Mouse (Mus musculus) stomach, embryonic 16.5 days (tissue): ENCODE results near the gene Kdelr1. TPM values are rescaled to one million over a fixed set of nuclear protein-coding genes. Genes with fewer than 3 reads are reported as not detected.

Experiments
- ATAC-seq: fragments of 200-750 bp; cut with Nextera tagmentation; 2 replicates; pipeline ENCODE4 v1.8.0; 2017; ENCODE audit warnings: moderate number of reproducible peaks, moderate TSS enrichment; ENCODE audit not compliant: insufficient read depth, low FRiP score
- H3K27ac ChIP-seq: fragments of 300-500 bp; sonication (generic); 2 replicates; pipeline ENCODE4 v1.5.1; 2014; ENCODE audit warnings: low read length
- H3K27me3 ChIP-seq: fragments of 300-500 bp; sonication (generic); 2 replicates; pipeline ENCODE4 v1.6.1; 2014; ENCODE audit warnings: low read length, control low read depth, mixed read lengths; ENCODE audit not compliant: control insufficient read depth, insufficient read depth
- H3K36me3 ChIP-seq: fragments of 300-500 bp; sonication (generic); 2 replicates; pipeline ENCODE4 v1.6.1; 2014; ENCODE audit warnings: low read length; ENCODE audit not compliant: control insufficient read depth, insufficient read depth
- H3K4me1 ChIP-seq: fragments of 300-500 bp; sonication (generic); 2 replicates; pipeline ENCODE4 v1.6.1; 2014; ENCODE audit warnings: low read length, control low read depth, mixed read lengths; ENCODE audit not compliant: control insufficient read depth, insufficient read depth
- H3K4me2 ChIP-seq: fragments of 300-500 bp; sonication (generic); 2 replicates; pipeline ENCODE4 v1.6.1; 2014; ENCODE audit warnings: low read depth, low read length, mixed read lengths
- H3K4me3 ChIP-seq: fragments of 300-500 bp; sonication (generic); replicated peaks from 2 replicates; pipeline ENCODE4 v1.5.1; 2014; ENCODE audit warnings: mild to moderate bottlenecking, low read length
- H3K9ac ChIP-seq: fragments of 300-500 bp; sonication (generic); 2 replicates; pipeline ENCODE4 v1.6.1; 2014; ENCODE audit warnings: low read length
- H3K9me3 ChIP-seq: fragments of 300-500 bp; sonication (generic); replicated peaks from 2 replicates; pipeline ENCODE4 v1.6.1; 2016; ENCODE audit warnings: low read length, control low read depth; ENCODE audit not compliant: control insufficient read depth
- WGBS: fragments of 180-500 bp; shearing (Covaris S2); extraction: QIAGEN DNeasy Blood & Tissue Kit; methylation state at CpG from one replicate; pipeline ENCODE4 v1.1.7; 2014; 5-methylcytosine and 5-hydroxymethylcytosine counted together
- polyA plus RNA-seq: library from polyadenylated mRNA; unstranded; fragments of >200 nt; fragmentation: Nextera tagmentation; extraction: Ambion mirVana; gene quantifications from 2 replicates; pipeline ENCODE4 v1.2.1, GENCODE M21; 2015

Kdelr1 gene
- polyA plus RNA-seq, 1 experiment from 2014 or later: 76.7 TPM

- Histone ChIP-seq H3K9ac (peak overlapping the region; percentile 2; the same call in 1 of the 2 replicates), H3K4me1 (peaks cover 67% of the 10 kb centered on the region), H3K4me2 (peak overlapping the region; percentile 62), H3K9me3 (no peaks in the 10 kb centered on the region), H3K27ac (no peak overlapping the region), H3K4me3 (peak overlapping the region; percentile 62; the same call in 1 of the 2 replicates), H3K27me3 (no peaks in the 10 kb centered on the region), H3K36me3 (no peaks in the 10 kb centered on the region)
- WGBS: 64% methylated on average over 14 of the region's 14 CpGs
- ATAC-seq: no peak
These were observed 46.6 kb downstream of the Kdelr1 start for GRCm38 (mm10) chr7:45919083-45919671.

- Histone ChIP-seq H3K4me2 (peak overlapping the region; percentile 62), H3K27ac (peak overlapping the region; percentile 9; the same call in 1 of the 2 replicates), H3K4me1 (peaks cover 70% of the 10 kb centered on the region), H3K4me3 (peak overlapping the region; percentile 62), H3K27me3 (no peaks in the 10 kb centered on the region), H3K36me3 (no peaks in the 10 kb centered on the region), H3K9ac (peak overlapping the region; percentile 84), H3K9me3 (no peaks in the 10 kb centered on the region)
- no peak for ATAC-seq
- WGBS: 51% methylated on average over 4 of the region's 4 CpGs
These were observed 47.2 kb downstream of the Kdelr1 start for GRCm38 (mm10) chr7:45919761-45920160.

- Histone ChIP-seq H3K4me1 (peaks cover 69% of the 10 kb centered on the region), H3K4me2 (peak overlapping the region; percentile 62), H3K4me3 (peak overlapping the region; percentile 62), H3K36me3 (no peaks in the 10 kb centered on the region), H3K9me3 (no peaks in the 10 kb centered on the region; the same call in 1 of the 2 replicates), H3K27ac (peak overlapping the region; percentile 97), H3K9ac (peak overlapping the region; percentile 84), H3K27me3 (no peaks in the 10 kb centered on the region)
- peak; percentile 1; the same call in 1 of the 2 replicates for ATAC-seq
- 14% methylated on average over 9 of the region's 9 CpGs for WGBS
These were observed 48.1 kb downstream of the Kdelr1 start for GRCm38 (mm10) chr7:45920583-45921241.

GRCm38 (mm10) chr7:45921242-45921621 lies 48.7 kb downstream of the Kdelr1 start, which contains the start of gene Emp3:
Gene Emp3, minus strand, starts transcription at chr7:45921404.
- no peaks in the 10 kb centered on the region; the same call in 1 of the 2 replicates for H3K9me3 ChIP-seq
- WGBS: 11% methylated on average over 9 of the region's 9 CpGs
- H3K4me2 ChIP-seq: peak within 1 kb of the TSS; percentile 62
- H3K9ac ChIP-seq: peak within 1 kb of the TSS; percentile 84
- no peaks in the 10 kb centered on the region for H3K36me3 ChIP-seq
- peak; percentile 11; the same call in 1 of the 2 replicates for ATAC-seq
- peaks cover 63% of the 10 kb centered on the region for H3K4me1 ChIP-seq
- H3K27ac ChIP-seq: peak within 1 kb of the TSS; percentile 97
- H3K27me3 ChIP-seq: no peaks in the 10 kb centered on the region
- H3K4me3 ChIP-seq: peak within 1 kb of the TSS; percentile 62

GRCm38 (mm10) chr7:45921950-45922600 lies 49.5 kb downstream of the Kdelr1 start:
- Histone ChIP-seq H3K27ac (peak overlapping the region; percentile 97), H3K4me1 (peaks cover 57% of the 10 kb centered on the region), H3K4me3 (no peak overlapping the region), H3K9ac (peak overlapping the region; percentile 60), H3K9me3 (no peaks in the 10 kb centered on the region; the same call in 1 of the 2 replicates), H3K4me2 (peak overlapping the region; percentile 55; the same call in 1 of the 2 replicates), H3K36me3 (no peaks in the 10 kb centered on the region), H3K27me3 (no peaks in the 10 kb centered on the region)
- ATAC-seq: no peak
- 73% methylated on average over 12 of the region's 12 CpGs for WGBS

- Histone ChIP-seq H3K4me1 (peaks cover 46% of the 10 kb centered on the region), H3K4me2 (peak overlapping the region; percentile 55), H3K27ac (peak overlapping the region; percentile 97), H3K4me3 (peak overlapping the region; percentile 51), H3K9ac (peak overlapping the region; percentile 63), H3K27me3 (no peaks in the 10 kb centered on the region), H3K36me3 (no peaks in the 10 kb centered on the region), H3K9me3 (no peaks in the 10 kb centered on the region; the same call in 1 of the 2 replicates)
- WGBS: under 1% methylated on average over 37 of the region's 37 CpGs
- ATAC-seq: peak; percentile 91
These were observed 50.6 kb downstream of the Kdelr1 start for GRCm38 (mm10) chr7:45922928-45923761.

GRCm38 (mm10) chr7:45923762-45924428 lies 51.3 kb downstream of the Kdelr1 start, which contains the start of gene Ccdc114:
Gene Ccdc114, plus strand, starts transcription at chr7:45924072.
- H3K9me3 ChIP-seq: no peaks in the 10 kb centered on the region; the same call in 1 of the 2 replicates
- no peaks in the 10 kb centered on the region for H3K27me3 ChIP-seq
- peak; percentile 54 for ATAC-seq
- peak within 1 kb of the TSS; percentile 55 for H3K4me2 ChIP-seq
- H3K9ac ChIP-seq: peak within 1 kb of the TSS; percentile 63
- peak within 1 kb of the TSS; percentile 97 for H3K27ac ChIP-seq
- peaks cover 42% of the 10 kb centered on the region for H3K4me1 ChIP-seq
- H3K36me3 ChIP-seq: no peaks in the 10 kb centered on the region
- H3K4me3 ChIP-seq: peak within 1 kb of the TSS; percentile 51
- WGBS: 8% methylated on average over 24 of the region's 24 CpGs

GRCm38 (mm10) chr7:45924429-45924816 lies 51.9 kb downstream of the Kdelr1 start:
- 24% methylated on average over 14 of the region's 14 CpGs for WGBS
- no peak for ATAC-seq
- no peaks in the 10 kb centered on the region for H3K36me3 ChIP-seq
- peak overlapping the region; percentile 63 for H3K9ac ChIP-seq
- peak overlapping the region; percentile 97; the same call in 1 of the 2 replicates for H3K27ac ChIP-seq
- H3K4me3 ChIP-seq: peak overlapping the region; percentile 51
- H3K4me2 ChIP-seq: peak overlapping the region; percentile 55
- no peaks in the 10 kb centered on the region for H3K27me3 ChIP-seq
- no peaks in the 10 kb centered on the region; the same call in 1 of the 2 replicates for H3K9me3 ChIP-seq
- H3K4me1 ChIP-seq: peaks cover 37% of the 10 kb centered on the region
